ENCODE assay signal across 8 mouse cellular contexts in the genomic region with DNA sequence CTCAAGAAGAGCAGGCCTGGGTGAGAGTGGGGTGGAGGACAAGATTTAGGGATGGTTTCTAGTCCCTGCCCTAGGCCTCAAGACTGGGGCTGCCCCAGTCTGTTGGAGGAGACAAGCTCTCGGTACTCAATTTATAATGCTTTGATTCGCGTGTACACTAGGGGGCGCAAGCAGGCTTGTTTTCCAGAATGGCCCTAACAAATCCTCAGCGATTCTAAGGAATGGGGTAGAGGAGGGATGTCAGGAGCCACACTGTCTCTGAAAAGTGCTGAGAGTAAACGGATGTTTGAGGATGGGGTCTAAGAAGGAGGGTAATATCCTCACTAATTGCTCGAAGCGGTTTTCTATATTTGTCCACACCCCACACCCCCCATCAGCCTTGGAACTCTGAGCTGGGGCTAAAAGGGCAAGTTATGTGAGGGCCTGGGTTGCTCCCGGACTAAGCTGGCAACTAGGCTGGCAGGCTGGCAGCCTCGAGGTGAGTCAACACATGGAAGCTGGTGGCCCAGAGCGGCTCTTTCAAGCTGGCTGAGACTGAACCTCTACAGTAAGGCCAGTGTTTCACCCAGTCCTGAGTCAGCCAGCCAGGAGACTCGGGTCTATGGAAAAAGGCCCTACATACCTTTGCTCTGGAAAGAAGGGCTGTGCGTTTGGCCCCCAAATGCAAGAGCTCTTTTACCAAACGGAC.
DNase-seq lines count a peak whose midpoint lies in the region; ATAC-seq and TF ChIP-seq lines count a peak whose summit lies in the region.

No protein-coding gene starts in this region.

- peak; percentile 67 for TF ChIP-seq CTCF in bone marrow macrophage, adult 2 months (IDR thresholded peaks at IDR 0.05; ENCODE audit: low read depth, low read length)

- TF ChIP-seq POLR2A in bone marrow macrophage, adult 2 months (IDR thresholded peaks at IDR 0.05; ENCODE audit: borderline replicate concordance, low read depth, low read length): no peak

- WGBS in embryonic facial prominence, embryonic 15.5 days: 32% methylated on average over 14 of the region's 14 CpGs
- 35% methylated on average over 14 of the region's 14 CpGs for WGBS in heart, embryonic 10.5 days
- WGBS in kidney, embryonic 15.5 days: 37% methylated on average over 14 of the region's 14 CpGs
- 27% methylated on average over 14 of the region's 14 CpGs for WGBS in limb, embryonic 15.5 days

- no peaks in the 10 kb centered on the region for H3K9me3 ChIP-seq in embryonic facial prominence, embryonic 15.5 days (replicated peaks)
- no peaks in the 10 kb centered on the region for H3K9me3 ChIP-seq in heart, embryonic 10.5 days
- no peaks in the 10 kb centered on the region for H3K9me3 ChIP-seq in kidney, embryonic 15.5 days (replicated peaks)
- H3K9me3 ChIP-seq in limb, embryonic 15.5 days: no peaks in the 10 kb centered on the region

- no peaks in the 10 kb centered on the region for H3K27me3 ChIP-seq in embryonic facial prominence, embryonic 15.5 days
- no peaks in the 10 kb centered on the region for H3K27me3 ChIP-seq in heart, embryonic 10.5 days (ENCODE audit: insufficient read depth, poor library complexity, severe bottlenecking)
- H3K27me3 ChIP-seq in kidney, embryonic 15.5 days: peaks cover 52% of the 10 kb centered on the region
- no peaks in the 10 kb centered on the region for H3K27me3 ChIP-seq in limb, embryonic 15.5 days
- no peaks in the 10 kb centered on the region for H3K27me3 ChIP-seq in splenic B cell, adult 2 months (ENCODE audit: control insufficient read depth, insufficient read depth, low read length, poor library complexity, severe bottlenecking)

- H3K4me2 ChIP-seq in embryonic facial prominence, embryonic 15.5 days (replicated peaks): no peak overlapping the region
- no peak overlapping the region for H3K4me2 ChIP-seq in kidney, embryonic 15.5 days
- H3K4me2 ChIP-seq in limb, embryonic 15.5 days: no peak overlapping the region

- H3K4me3 ChIP-seq in bone marrow macrophage, adult 2 months (ENCODE audit: insufficient read depth, low read length): no peak overlapping the region
- H3K4me3 ChIP-seq in embryonic facial prominence, embryonic 15.5 days (replicated peaks): no peak overlapping the region
- no peak overlapping the region for H3K4me3 ChIP-seq in heart, embryonic 10.5 days
- no peak overlapping the region for H3K4me3 ChIP-seq in kidney, embryonic 15.5 days (replicated peaks)
- H3K4me3 ChIP-seq in limb, embryonic 15.5 days: no peak overlapping the region

- H3K4me1 ChIP-seq in bone marrow macrophage, adult 2 months (ENCODE audit: control insufficient read depth, insufficient read depth, low read length): 0 out of 2 replicates have a peak, but pooled peaks cover 2% of the 10 kb centered on the region
- peaks cover 4% of the 10 kb centered on the region; the same call in 1 of the 2 replicates for H3K4me1 ChIP-seq in embryonic facial prominence, embryonic 15.5 days
- peaks cover 6% of the 10 kb centered on the region for H3K4me1 ChIP-seq in heart, embryonic 10.5 days
- H3K4me1 ChIP-seq in kidney, embryonic 15.5 days: no peaks in the 10 kb centered on the region
- H3K4me1 ChIP-seq in limb, embryonic 15.5 days: no peaks in the 10 kb centered on the region

- no peak overlapping the region for H3K27ac ChIP-seq in bone marrow macrophage, adult 2 months (ENCODE audit: insufficient read depth, low read depth, low read length)
- H3K27ac ChIP-seq in embryonic facial prominence, embryonic 15.5 days (replicated peaks): no peak overlapping the region
- 0 out of 2 replicates have a peak overlapping the region, but pooled peaks have one; percentile 36 for H3K27ac ChIP-seq in heart, embryonic 10.5 days
- H3K27ac ChIP-seq in kidney, embryonic 15.5 days: peak overlapping the region; percentile 65; the same call in 1 of the 2 replicates
- peak overlapping the region; percentile 67 for H3K27ac ChIP-seq in limb, embryonic 15.5 days

- no peaks in the 10 kb centered on the region for H3K36me3 ChIP-seq in embryonic facial prominence, embryonic 15.5 days
- no peaks in the 10 kb centered on the region for H3K36me3 ChIP-seq in heart, embryonic 10.5 days
- H3K36me3 ChIP-seq in kidney, embryonic 15.5 days: no peaks in the 10 kb centered on the region
- no peaks in the 10 kb centered on the region for H3K36me3 ChIP-seq in limb, embryonic 15.5 days
- H3K36me3 ChIP-seq in splenic B cell, adult 2 months (ENCODE audit: control insufficient read depth, insufficient read depth, low read length, poor library complexity, severe bottlenecking): no peaks in the 10 kb centered on the region

- H3K9ac ChIP-seq in embryonic facial prominence, embryonic 15.5 days: no peak overlapping the region
- no peak overlapping the region for H3K9ac ChIP-seq in kidney, embryonic 15.5 days
- no peak overlapping the region for H3K9ac ChIP-seq in limb, embryonic 15.5 days

- peak; percentile 61 for ATAC-seq in embryonic facial prominence, embryonic 15.5 days (ENCODE audit: insufficient number of reproducible peaks, low FRiP score, low TSS enrichment, low read depth)
- peak; percentile 56; the same call in 1 of the 2 replicates for ATAC-seq in kidney, embryonic 15.5 days (replicated peaks; ENCODE audit: low FRiP score)
- peak; percentile 66; the same call in 1 of the 2 replicates for ATAC-seq in limb, embryonic 15.5 days (ENCODE audit: insufficient number of reproducible peaks, low FRiP score, low TSS enrichment, low read depth)
- ATAC-seq in monocyte, adult 5-6 weeks (replicated peaks; ENCODE audit: insufficient number of reproducible peaks, low FRiP score, low TSS enrichment, poor library complexity, severe bottlenecking): peak; percentile 23; the same call in 1 of the 2 replicates

- DNase-seq in A20 (ENCODE audit: low read depth, low spot score): peak; percentile 74
- DNase-seq in heart, embryonic 10.5 days (ENCODE audit: low spot score): peak; percentile 78
- peak; percentile 83 for DNase-seq in splenic B cell, adult 2 months (ENCODE audit: low read depth, low spot score)

Comparison
In these comparisons a context has a peak if more than half of its experiments do, and no peak if none do; other contexts are left out.
1. H3K27ac ChIP-seq: peak in heart, embryonic 10.5 days (single experiment), kidney, embryonic 15.5 days (single experiment) and limb, embryonic 15.5 days (single experiment); none in bone marrow macrophage, adult 2 months (single experiment) and embryonic facial prominence, embryonic 15.5 days (single experiment).
2. Peak in every context shown above with its lines, with median percentiles within 50 percentile points of each other: DNase-seq and ATAC-seq.